Mouse (Mus musculus): ENCODE measurements around the gene Slfn5. TPM values are rescaled to one million over a fixed set of nuclear protein-coding genes. Genes with fewer than 3 reads are reported as not detected.
"Not testable (repeated sequence)": the region's sequence is repeated elsewhere in the genome, so short reads cannot be mapped to it uniquely, and the experiment has no call there.

Gene Slfn5
- total and polyA plus RNA-seq, 3 experiments: 17.9 to 59.2 (median 54.1) TPM

DNA sequence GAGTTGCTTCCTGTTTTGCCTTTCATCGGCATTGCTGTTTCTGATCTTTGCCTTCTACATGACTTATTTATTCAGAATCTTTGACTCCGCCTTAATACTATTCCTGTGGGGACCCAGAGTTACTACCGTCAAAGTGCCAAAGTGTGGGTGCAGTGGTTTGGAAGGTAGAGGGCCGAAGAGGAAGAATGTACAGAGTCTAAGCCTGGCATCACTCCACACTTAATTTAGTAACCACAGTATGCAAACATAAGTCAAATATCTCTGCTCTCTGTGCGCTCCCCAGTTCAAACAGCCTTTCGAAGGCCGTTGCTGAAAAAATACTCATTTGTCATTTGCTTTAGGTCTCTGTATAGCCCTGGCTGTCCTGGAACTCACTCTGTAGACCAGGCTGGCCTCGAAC, 11.1 kb downstream of the Slfn5 start:
- H3K36me3 ChIP-seq (ENCODE audit: control insufficient read depth, insufficient read depth, low read length): peaks cover 55% of the 10 kb centered on the region
- TF ChIP-seq EP300 (IDR thresholded peaks at IDR 0.05; ENCODE audit: insufficient read depth, low read depth, low read length) (no peak), POLR2A (IDR thresholded peaks at IDR 0.05; ENCODE audit: insufficient read depth, low read depth, low read length) (no peak), CTCF (IDR thresholded peaks at IDR 0.05) (no peak)
- no peaks in the 10 kb centered on the region for H3K27me3 ChIP-seq (ENCODE audit: control insufficient read depth, insufficient read depth, low read length)
- H3K4me3 ChIP-seq: no peak overlapping the region
- H3K27ac ChIP-seq: no peak overlapping the region
- peaks cover 7% of the 10 kb centered on the region for H3K4me1 ChIP-seq (ENCODE audit: control insufficient read depth, insufficient read depth, low read length)
- 81% methylated on average over 8 of the region's 8 CpGs for WGBS
- intact Hi-C loops (cut with DNase I): no loop called here
- H3K9ac ChIP-seq (ENCODE audit: low read depth, low read length): no peak overlapping the region
- no peak for DNase-seq
- H3K79me2 ChIP-seq (replicated peaks; ENCODE audit: control insufficient read depth, insufficient read depth, low read length): no peaks in the 10 kb centered on the region

GRCm38 (mm10) chr11:82970712-82971589, 19.8 kb downstream of the Slfn5 start:
- no peaks in the 10 kb centered on the region; the same call in 1 of the 2 replicates for H3K4me1 ChIP-seq (ENCODE audit: control insufficient read depth, insufficient read depth, low read length)
- H3K79me2 ChIP-seq (replicated peaks; ENCODE audit: control insufficient read depth, insufficient read depth, low read length): no peaks in the 10 kb centered on the region
- H3K27ac ChIP-seq: no peak overlapping the region
- no peaks in the 10 kb centered on the region for H3K27me3 ChIP-seq (ENCODE audit: control insufficient read depth, insufficient read depth, low read length)
- no peaks in the 10 kb centered on the region for H3K36me3 ChIP-seq (ENCODE audit: control insufficient read depth, insufficient read depth, low read length)
- no peak for TF ChIP-seq POLR2A (IDR thresholded peaks at IDR 0.05; ENCODE audit: insufficient read depth, low read depth, low read length)
- TF ChIP-seq EP300 (IDR thresholded peaks at IDR 0.05; ENCODE audit: insufficient read depth, low read depth, low read length): no peak
- peak; percentile 74 for TF ChIP-seq CTCF (IDR thresholded peaks at IDR 0.05)
- peak overlapping the region; percentile 52 for H3K9ac ChIP-seq (ENCODE audit: low read depth, low read length)
- no peak overlapping the region for H3K4me3 ChIP-seq
- DNase-seq: peak; percentile 33 to 60
- 14% methylated on average over 31 of the region's 31 CpGs for WGBS
- intact Hi-C loops (cut with DNase I): loop anchor here (5.0 kb wide), 1 partner anchor 261 kb away; no protein-coding TSS in a partner anchor

DNA sequence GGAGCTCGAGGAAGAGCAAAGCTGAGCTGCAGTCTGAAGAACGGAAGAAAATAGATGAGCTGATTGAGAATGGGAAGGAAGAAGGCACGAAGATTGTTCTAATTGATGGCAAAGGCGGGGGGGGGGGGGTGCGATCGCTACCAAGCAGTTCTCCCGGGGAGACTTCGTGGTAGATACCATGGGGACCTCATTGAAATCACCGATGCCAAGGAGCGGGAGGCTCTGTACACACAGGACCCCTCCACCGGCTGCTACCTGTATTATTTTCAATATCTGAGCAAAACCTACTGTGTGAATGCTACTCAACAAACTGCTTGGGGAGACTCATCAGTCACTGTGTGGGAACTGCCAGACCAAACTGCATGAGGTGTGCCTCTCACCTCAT, 20.4 kb downstream of the Slfn5 start:
- Histone ChIP-seq H3K27ac (no peak overlapping the region), H3K9ac (ENCODE audit: low read depth, low read length) (no peak overlapping the region), H3K36me3 (ENCODE audit: control insufficient read depth, insufficient read depth, low read length) (no peaks in the 10 kb centered on the region), H3K79me2 (replicated peaks; ENCODE audit: control insufficient read depth, insufficient read depth, low read length) (no peaks in the 10 kb centered on the region), H3K27me3 (ENCODE audit: control insufficient read depth, insufficient read depth, low read length) (no peaks in the 10 kb centered on the region), H3K4me1 (ENCODE audit: control insufficient read depth, insufficient read depth, low read length) (no peaks in the 10 kb centered on the region; the same call in 1 of the 2 replicates), H3K4me3 (no peak overlapping the region)
- intact Hi-C loops (cut with DNase I): loop anchor here (5.0 kb wide), 1 partner anchor 261 kb away; no protein-coding TSS in a partner anchor
- no peak for TF ChIP-seq POLR2A (IDR thresholded peaks at IDR 0.05; ENCODE audit: insufficient read depth, low read depth, low read length)
- TF ChIP-seq EP300 (IDR thresholded peaks at IDR 0.05; ENCODE audit: insufficient read depth, low read depth, low read length): no peak
- TF ChIP-seq CTCF (IDR thresholded peaks at IDR 0.05): no peak
- WGBS: 63% methylated on average over 11 of the region's 11 CpGs
- DNase-seq: no peak

GRCm38 (mm10) chr11:82973916-82974315, 22.8 kb downstream of the Slfn5 start:
- intact Hi-C loops (cut with DNase I): loop anchor here (5.0 kb wide), 1 partner anchor 258 kb away; no protein-coding TSS in a partner anchor
- Histone ChIP-seq H3K27me3 (ENCODE audit: control insufficient read depth, insufficient read depth, low read length) (no peaks in the 10 kb centered on the region), H3K36me3 (ENCODE audit: control insufficient read depth, insufficient read depth, low read length) (no peaks in the 10 kb centered on the region), H3K9ac (ENCODE audit: low read depth, low read length) (no peak overlapping the region), H3K27ac (no peak overlapping the region), H3K4me1 (ENCODE audit: control insufficient read depth, insufficient read depth, low read length) (no peaks in the 10 kb centered on the region; the same call in 1 of the 2 replicates), H3K4me3 (no peak overlapping the region), H3K79me2 (replicated peaks; ENCODE audit: control insufficient read depth, insufficient read depth, low read length) (no peaks in the 10 kb centered on the region)
- peak in 1 of 2 experiments; percentile 35 for DNase-seq
- WGBS: 33% methylated on average over 5 of the region's 5 CpGs
- TF ChIP-seq POLR2A (IDR thresholded peaks at IDR 0.05; ENCODE audit: insufficient read depth, low read depth, low read length): no peak
- no peak for TF ChIP-seq CTCF (IDR thresholded peaks at IDR 0.05)
- no peak for TF ChIP-seq EP300 (IDR thresholded peaks at IDR 0.05; ENCODE audit: insufficient read depth, low read depth, low read length)

- H3K9ac ChIP-seq (ENCODE audit: low read depth, low read length); intact Hi-C loops (cut with DNase I); H3K4me1 ChIP-seq (ENCODE audit: control insufficient read depth, insufficient read depth, low read length): not testable (repeated sequence)
Observed at GRCm38 (mm10) chr11:82982409-82982808, 31.3 kb downstream of the Slfn5 start.

GRCm38 (mm10) chr11:82983193-82983592, 32.0 kb downstream of the Slfn5 start:
- Histone ChIP-seq H3K79me2 (replicated peaks; ENCODE audit: control insufficient read depth, insufficient read depth, low read length) (no peaks in the 10 kb centered on the region), H3K9ac (ENCODE audit: low read depth, low read length) (no peak overlapping the region), H3K4me3 (no peak overlapping the region), H3K27ac (no peak overlapping the region), H3K36me3 (ENCODE audit: control insufficient read depth, insufficient read depth, low read length) (no peaks in the 10 kb centered on the region), H3K4me1 (ENCODE audit: control insufficient read depth, insufficient read depth, low read length) (no peaks in the 10 kb centered on the region), H3K27me3 (ENCODE audit: control insufficient read depth, insufficient read depth, low read length) (no peaks in the 10 kb centered on the region)
- no peak for DNase-seq
- 79% methylated on average over 17 of the region's 17 CpGs for WGBS
- intact Hi-C loops (cut with DNase I): no loop called here
- TF ChIP-seq CTCF (IDR thresholded peaks at IDR 0.05) (no peak), EP300 (IDR thresholded peaks at IDR 0.05; ENCODE audit: insufficient read depth, low read depth, low read length) (no peak), POLR2A (IDR thresholded peaks at IDR 0.05; ENCODE audit: insufficient read depth, low read depth, low read length) (no peak)

More at GRCm38 (mm10) chr11:82982409-82982808, 31.3 kb downstream of the Slfn5 start:
- not testable (repeated sequence) for H3K4me3 ChIP-seq; DNase-seq; H3K27ac ChIP-seq; H3K27me3 ChIP-seq (ENCODE audit: control insufficient read depth, insufficient read depth, low read length); H3K36me3 ChIP-seq (ENCODE audit: control insufficient read depth, insufficient read depth, low read length); H3K79me2 ChIP-seq (replicated peaks; ENCODE audit: control insufficient read depth, insufficient read depth, low read length)
- 94% methylated on average over 2 of the region's 2 CpGs for WGBS

All from heart, adult 2 months (tissue).